Mouse (Mus musculus) neural tube, embryonic 15.5 days (tissue): ENCODE data around the gene Plin3. TPM values are rescaled to one million over a fixed set of nuclear protein-coding genes. Genes with fewer than 3 reads are reported as not detected.
A peak's percentile ranks its signal among the peaks of the same experiment; 100 is the strongest.

Source experiments
- ATAC-seq: fragments of 200-750 bp; cut with Nextera tagmentation; 2 replicates; pipeline ENCODE4 v1.8.0; 2017; ENCODE audit warnings: mild to moderate bottlenecking, moderate TSS enrichment, moderate library complexity; ENCODE audit not compliant: low FRiP score
- H3K27ac ChIP-seq: fragments of 300-500 bp; sonication (generic); replicated peaks from 2 replicates; pipeline ENCODE4 v1.5.1; 2015; ENCODE audit warnings: mild to moderate bottlenecking, inconsistent platforms
- H3K27me3 ChIP-seq: fragments of 300-500 bp; sonication (generic); replicated peaks from 2 replicates; pipeline ENCODE4 v1.6.1; 2015; ENCODE audit warnings: inconsistent platforms
- H3K36me3 ChIP-seq: fragments of 300-500 bp; sonication (generic); 2 replicates; pipeline ENCODE4 v1.6.1; 2015; ENCODE audit warnings: inconsistent platforms
- H3K4me1 ChIP-seq: fragments of 300-500 bp; sonication (generic); 2 replicates; pipeline ENCODE4 v1.6.1; 2015; ENCODE audit warnings: inconsistent platforms
- H3K4me2 ChIP-seq: fragments of 300-500 bp; sonication (generic); 2 replicates; pipeline ENCODE4 v1.6.1; 2015; ENCODE audit warnings: inconsistent platforms, mild to moderate bottlenecking, moderate library complexity
- H3K4me3 ChIP-seq: fragments of 300-500 bp; sonication (generic); replicated peaks from 2 replicates; pipeline ENCODE4 v1.5.1; 2015; ENCODE audit warnings: mild to moderate bottlenecking, inconsistent platforms
- H3K9ac ChIP-seq: fragments of 300-500 bp; sonication (generic); replicated peaks from 2 replicates; pipeline ENCODE4 v1.6.1; 2015; ENCODE audit warnings: mild to moderate bottlenecking, inconsistent platforms
- H3K9me3 ChIP-seq: fragments of 300-500 bp; sonication (generic); replicated peaks from 2 replicates; pipeline ENCODE4 v1.6.1; 2016; ENCODE audit warnings: inconsistent platforms
- WGBS: fragments of 180-500 bp; shearing (Covaris S2); methylation state at CpG from one replicate; pipeline ENCODE4 v1.1.7; 2015; ENCODE audit warnings: mixed read lengths; 5-methylcytosine and 5-hydroxymethylcytosine counted together
- polyA plus RNA-seq: library from polyadenylated mRNA; unstranded; fragments of >200 nt; fragmentation: Nextera tagmentation; extraction: Ambion mirVana; gene quantifications from 2 replicates; pipeline ENCODE4 v1.2.1, GENCODE M21; 2015

Plin3 gene
- polyA plus RNA-seq, 1 experiment from 2014 or later, result 13.2 TPM

DNA sequence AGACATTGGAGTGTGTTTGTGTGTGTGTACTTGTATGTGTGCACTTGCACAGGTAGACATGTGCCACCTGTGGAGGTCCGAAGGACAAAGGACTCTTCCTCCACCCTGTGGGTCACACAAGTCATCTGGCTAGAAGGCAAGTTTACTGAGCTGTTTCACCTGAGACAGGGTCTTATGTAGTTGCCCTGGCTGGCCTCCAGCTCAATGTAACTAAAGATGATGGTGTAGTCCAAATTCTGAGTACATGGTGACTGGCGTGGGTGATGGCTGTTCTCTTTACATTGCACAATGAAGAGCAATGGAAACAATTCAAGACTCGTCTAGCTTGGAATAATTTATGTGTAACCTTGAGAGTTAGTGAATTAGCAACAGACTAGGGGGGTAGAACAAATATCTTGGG is 31.7 kb upstream of the Plin3 start:
- Histone ChIP-seq H3K4me1 (peaks cover 30% of the 10 kb centered on the region), H3K4me3 (no peak overlapping the region), H3K9ac (no peak overlapping the region), H3K27ac (no peak overlapping the region), H3K4me2 (no peak overlapping the region), H3K36me3 (no peaks in the 10 kb centered on the region), H3K27me3 (no peaks in the 10 kb centered on the region), H3K9me3 (no peaks in the 10 kb centered on the region)
- 54% methylated on average over 3 of the region's 3 CpGs for WGBS
- ATAC-seq, result no peak

DNA sequence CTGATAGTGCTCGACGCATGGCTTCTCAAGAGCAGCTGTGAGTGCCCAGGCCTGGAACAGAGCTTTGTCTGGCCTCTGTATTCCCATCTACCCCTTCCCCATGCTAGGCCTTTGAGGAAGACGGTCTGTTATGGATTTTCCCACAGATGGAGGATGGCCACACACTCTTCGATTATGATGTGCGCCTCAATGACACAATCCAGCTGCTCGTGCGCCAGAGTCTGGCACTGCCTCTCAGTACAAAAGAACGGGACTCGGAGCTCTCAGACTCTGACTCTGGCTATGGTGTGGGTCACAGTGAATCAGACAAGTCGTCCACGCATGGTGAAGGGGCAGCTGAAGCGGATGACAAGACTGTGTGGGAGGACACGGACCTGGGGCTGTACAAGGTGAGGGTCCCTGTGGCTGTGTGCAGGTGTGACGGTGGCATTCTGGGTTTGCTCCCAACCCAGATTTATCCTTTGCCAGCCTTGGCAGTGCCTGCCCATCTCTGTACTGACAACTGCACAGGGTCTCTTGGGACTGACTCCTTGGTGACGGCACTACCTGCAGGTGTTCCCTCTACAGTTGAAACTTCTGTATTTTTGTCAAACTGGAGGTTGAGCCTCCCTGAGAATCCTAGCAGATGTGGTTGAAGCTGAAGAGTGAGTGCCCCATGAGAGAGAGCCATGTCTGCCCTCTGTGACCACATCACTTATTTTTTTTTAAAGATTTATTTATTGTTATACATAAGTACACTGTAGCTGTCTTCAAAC is 16.7 kb upstream of the Plin3 start:
- no peak for ATAC-seq
- H3K4me2 ChIP-seq, result no peak overlapping the region
- no peaks in the 10 kb centered on the region for H3K36me3 ChIP-seq
- no peak overlapping the region for H3K9ac ChIP-seq
- no peak overlapping the region for H3K27ac ChIP-seq
- H3K27me3 ChIP-seq, result no peaks in the 10 kb centered on the region
- 89% methylated on average over 15 of the region's 15 CpGs for WGBS
- peaks cover 19% of the 10 kb centered on the region for H3K4me1 ChIP-seq
- H3K9me3 ChIP-seq, result no peaks in the 10 kb centered on the region
- no peak overlapping the region for H3K4me3 ChIP-seq

- H3K36me3 ChIP-seq, result no peaks in the 10 kb centered on the region
- 87% methylated on average over 6 of the region's 6 CpGs for WGBS
- H3K9ac ChIP-seq, result no peak overlapping the region
- no peak overlapping the region for H3K27ac ChIP-seq
- H3K9me3 ChIP-seq, result no peaks in the 10 kb centered on the region
- no peak for ATAC-seq
- peaks cover 26% of the 10 kb centered on the region for H3K4me1 ChIP-seq
- no peak overlapping the region for H3K4me2 ChIP-seq
- H3K4me3 ChIP-seq, result no peak overlapping the region
- H3K27me3 ChIP-seq, result peaks cover 4% of the 10 kb centered on the region; the same call in 1 of the 2 replicates
Observed at GRCm38 (mm10) chr17:56308088-56308487, 15.4 kb upstream of the Plin3 start.

- Histone ChIP-seq H3K4me3 (no peak overlapping the region), H3K27ac (no peak overlapping the region), H3K4me2 (0 out of 2 replicates have a peak overlapping the region, but pooled peaks have one; percentile 94), H3K9ac (no peak overlapping the region), H3K4me1 (peaks cover 31% of the 10 kb centered on the region), H3K9me3 (no peaks in the 10 kb centered on the region), H3K36me3 (no peaks in the 10 kb centered on the region), H3K27me3 (peaks cover 4% of the 10 kb centered on the region; the same call in 1 of the 2 replicates)
- 66% methylated on average over 8 of the region's 8 CpGs for WGBS
- no peak for ATAC-seq
Observed at GRCm38 (mm10) chr17:56305826-56306225, 13.2 kb upstream of the Plin3 start.

DNA sequence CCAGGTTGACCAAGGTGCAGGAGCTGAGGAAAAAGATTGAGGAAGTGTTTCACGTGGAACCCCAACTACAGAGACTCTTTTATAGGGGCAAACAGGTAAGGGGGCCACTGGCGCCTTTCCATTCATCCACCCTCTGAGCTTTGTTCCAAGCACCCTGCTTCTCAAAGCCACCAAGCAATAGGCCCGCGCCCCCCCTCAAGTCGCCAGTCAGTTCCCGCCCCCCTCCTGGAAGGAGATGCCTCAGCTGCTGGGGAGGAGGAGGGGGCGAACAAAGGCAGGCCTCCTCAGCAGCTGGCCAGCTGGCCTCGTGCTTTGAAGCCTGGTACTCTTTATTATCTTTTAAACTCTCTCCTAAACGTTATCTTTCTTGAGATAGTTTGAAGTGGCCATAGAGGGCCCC is 12.5 kb upstream of the Plin3 start:
- peak overlapping the region; percentile 94 for H3K4me2 ChIP-seq
- no peak for ATAC-seq
- peak overlapping the region; percentile 83 for H3K4me3 ChIP-seq
- 0 out of 2 replicates have a peak overlapping the region, but pooled peaks have one; percentile 61 for H3K9ac ChIP-seq
- peaks cover 4% of the 10 kb centered on the region; the same call in 1 of the 2 replicates for H3K27me3 ChIP-seq
- H3K4me1 ChIP-seq, result peaks cover 31% of the 10 kb centered on the region
- no peaks in the 10 kb centered on the region for H3K36me3 ChIP-seq
- no peak overlapping the region for H3K27ac ChIP-seq
- H3K9me3 ChIP-seq, result no peaks in the 10 kb centered on the region
- WGBS, result 22% methylated on average over 9 of the region's 9 CpGs

DNA sequence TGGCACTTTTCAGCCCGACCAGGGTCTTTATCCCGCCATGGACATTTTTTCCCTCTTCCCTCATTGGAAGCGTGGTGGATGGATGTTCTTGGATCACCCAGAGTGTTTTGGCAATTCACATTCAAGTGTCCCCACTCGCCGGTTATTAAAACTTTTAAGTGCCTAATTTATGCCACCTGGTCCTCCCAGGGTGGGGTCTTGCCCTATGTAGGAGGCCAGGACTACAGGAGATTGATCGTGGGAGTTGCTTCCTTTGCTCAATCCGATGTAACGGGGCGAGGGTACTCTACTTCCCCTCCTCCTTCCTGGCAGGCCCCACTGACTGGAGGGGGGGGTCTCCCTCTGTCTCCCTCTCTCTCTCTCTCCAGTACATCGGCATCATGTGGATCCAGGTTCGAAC is 12.0 kb upstream of the Plin3 start:
- Histone ChIP-seq H3K9me3 (no peaks in the 10 kb centered on the region), H3K4me3 (peak overlapping the region; percentile 83), H3K27ac (no peak overlapping the region), H3K4me1 (peaks cover 31% of the 10 kb centered on the region), H3K4me2 (peak overlapping the region; percentile 94), H3K9ac (peak overlapping the region; percentile 61; the same call in 1 of the 2 replicates), H3K36me3 (no peaks in the 10 kb centered on the region), H3K27me3 (peaks cover 4% of the 10 kb centered on the region; the same call in 1 of the 2 replicates)
- ATAC-seq, result peak; percentile 1; the same call in 1 of the 2 replicates
- WGBS, result 15% methylated on average over 11 of the region's 11 CpGs

DNA sequence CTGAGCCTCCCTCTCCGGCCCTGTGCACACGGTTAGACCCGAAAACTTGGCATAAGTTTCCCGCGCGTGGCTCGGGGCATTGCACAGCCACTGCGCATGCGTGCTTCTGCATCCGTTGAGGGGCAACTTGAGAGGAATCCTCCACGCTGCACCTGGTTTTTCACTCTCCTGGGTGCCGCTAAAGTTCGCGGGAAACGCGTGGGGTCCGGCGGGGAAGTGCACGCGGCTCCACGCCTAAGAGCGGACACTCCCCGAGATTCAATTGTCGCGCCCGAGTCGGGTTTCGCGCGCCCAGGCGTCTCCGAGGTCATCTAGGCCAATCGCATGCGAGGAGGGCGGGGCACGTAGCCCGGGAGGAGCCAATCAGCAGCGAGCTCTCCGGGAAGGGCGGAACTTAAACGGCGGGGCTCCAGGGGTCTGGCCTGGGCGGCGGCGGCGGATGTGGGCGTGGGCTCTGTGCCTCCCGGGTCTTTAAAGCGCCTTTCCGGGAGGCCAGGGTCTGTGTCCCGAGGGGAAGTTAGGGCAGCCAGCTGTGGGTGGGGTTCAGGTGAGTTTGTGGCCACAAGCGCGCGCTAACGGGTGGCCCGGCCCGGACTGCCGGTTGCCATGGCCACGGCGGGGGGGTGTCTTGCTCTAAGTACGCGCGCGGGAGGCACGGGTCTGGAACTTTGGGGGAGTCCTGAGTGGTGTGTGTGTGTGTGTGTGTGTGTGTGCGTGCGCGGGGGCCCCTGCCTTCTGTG is 11.3 kb upstream of the Plin3 start:
- ATAC-seq, result peak; percentile 97
- H3K27ac ChIP-seq, result 0 out of 2 replicates have a peak overlapping the region, but pooled peaks have one; percentile 41

GRCm38 (mm10) chr17:56303160-56303846 is 10.6 kb upstream of the Plin3 start, which contains the start of gene Uhrf1:
TSS of gene Uhrf1 (plus strand) at chr17:56303321.
- Histone ChIP-seq H3K9me3 (no peaks in the 10 kb centered on the region), H3K27me3 (peaks cover 4% of the 10 kb centered on the region; the same call in 1 of the 2 replicates), H3K36me3 (no peaks in the 10 kb centered on the region), H3K4me3 (peak within 1 kb of the TSS; percentile 83), H3K27ac (peak within 1 kb of the TSS; percentile 41; the same call in 1 of the 2 replicates), H3K4me1 (peaks cover 31% of the 10 kb centered on the region), H3K9ac (peak within 1 kb of the TSS; percentile 61), H3K4me2 (peak within 1 kb of the TSS; percentile 94)
- ATAC-seq, result peak; percentile 17
- under 1% methylated on average over 43 of the region's 43 CpGs for WGBS

More for the DNA sequence above, 11.3 kb upstream of the Plin3 start:
- Histone ChIP-seq H3K9ac (peak overlapping the region; percentile 61), H3K4me3 (peak overlapping the region; percentile 83), H3K9me3 (no peaks in the 10 kb centered on the region), H3K36me3 (no peaks in the 10 kb centered on the region), H3K4me2 (peak overlapping the region; percentile 94), H3K4me1 (peaks cover 31% of the 10 kb centered on the region), H3K27me3 (peaks cover 4% of the 10 kb centered on the region; the same call in 1 of the 2 replicates)
- WGBS, result under 1% methylated on average over 68 of the region's 68 CpGs

GRCm38 (mm10) chr17:56302363-56302996 is 9.8 kb upstream of the Plin3 start:
- Histone ChIP-seq H3K27ac (no peak overlapping the region), H3K4me1 (peaks cover 31% of the 10 kb centered on the region), H3K9me3 (no peaks in the 10 kb centered on the region), H3K4me2 (peak overlapping the region; percentile 94), H3K36me3 (no peaks in the 10 kb centered on the region), H3K27me3 (peaks cover 4% of the 10 kb centered on the region; the same call in 1 of the 2 replicates), H3K9ac (no peak overlapping the region), H3K4me3 (no peak overlapping the region)
- 23% methylated on average over 13 of the region's 13 CpGs for WGBS
- ATAC-seq, result no peak

DNA sequence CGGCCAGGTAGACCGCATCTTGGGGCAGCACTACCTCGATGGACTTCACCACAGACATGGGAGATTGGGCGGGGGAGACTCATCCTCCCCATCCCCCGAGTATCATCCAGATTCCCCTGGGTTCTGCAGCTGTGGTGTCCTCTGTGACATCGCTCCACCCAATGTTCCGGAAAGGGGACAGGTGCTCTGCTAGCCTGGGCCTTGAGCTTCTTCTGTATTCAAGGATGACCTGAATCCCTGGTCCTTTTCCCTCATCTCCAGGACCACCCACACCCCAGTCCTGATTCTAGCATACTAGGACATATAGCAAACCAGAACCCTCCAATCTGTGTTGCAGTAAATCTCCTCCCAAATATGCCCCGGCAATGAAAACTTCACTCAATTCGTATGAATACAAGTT is 7.5 kb upstream of the Plin3 start, which contains the start of gene Arrdc5:
Arrdc5 (minus strand) TSS at position 101 of the 400 bp plus-strand sequence.
- Histone ChIP-seq H3K36me3 (no peaks in the 10 kb centered on the region), H3K4me2 (no peak within 1 kb of the TSS), H3K9me3 (no peaks in the 10 kb centered on the region), H3K27me3 (peaks cover 4% of the 10 kb centered on the region; the same call in 1 of the 2 replicates), H3K4me3 (no peak within 1 kb of the TSS), H3K4me1 (peaks cover 21% of the 10 kb centered on the region), H3K27ac (no peak within 1 kb of the TSS), H3K9ac (no peak within 1 kb of the TSS)
- 93% methylated on average over 9 of the region's 9 CpGs for WGBS
- ATAC-seq, result no peak

DNA sequence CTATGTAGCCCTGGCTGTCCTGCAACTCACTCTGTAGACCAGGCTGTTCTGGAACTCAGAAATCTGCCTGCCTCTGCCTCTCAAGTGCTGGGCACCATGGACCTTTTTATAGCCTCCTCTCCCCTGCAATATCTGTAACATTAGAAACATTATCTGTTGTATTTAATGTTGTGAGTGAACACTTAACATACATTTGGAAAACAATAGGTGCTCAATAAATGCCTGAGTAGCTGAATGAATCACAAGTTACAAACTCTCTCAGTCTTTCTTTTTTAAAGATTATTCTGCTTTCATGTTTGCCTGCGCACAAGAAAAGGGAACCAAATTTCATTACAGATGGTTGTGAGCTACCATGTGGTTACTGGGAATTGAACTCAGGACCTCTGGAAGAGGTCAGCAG is 5.6 kb upstream of the Plin3 start:
- Histone ChIP-seq H3K27ac (no peak overlapping the region), H3K4me3 (no peak overlapping the region), H3K4me2 (no peak overlapping the region), H3K9ac (no peak overlapping the region), H3K4me1 (peaks cover 7% of the 10 kb centered on the region), H3K36me3 (no peaks in the 10 kb centered on the region), H3K27me3 (peaks cover under 1% of the 10 kb centered on the region; the same call in 1 of the 2 replicates), H3K9me3 (no peaks in the 10 kb centered on the region)
- ATAC-seq, result no peak
- 100% methylated on average over 1 of the region's 1 CpGs for WGBS
